Mouse (Mus musculus): ENCODE results near the gene Slc22a8. TPM values are rescaled to one million over a fixed set of nuclear protein-coding genes. Genes with fewer than 3 reads are reported as not detected.

Slc22a8 gene
- total RNA-seq (2021), result not detected
- long read RNA-seq, experiment 1, result 0 reads
- long read RNA-seq, experiment 2, result 0 reads

DNA sequence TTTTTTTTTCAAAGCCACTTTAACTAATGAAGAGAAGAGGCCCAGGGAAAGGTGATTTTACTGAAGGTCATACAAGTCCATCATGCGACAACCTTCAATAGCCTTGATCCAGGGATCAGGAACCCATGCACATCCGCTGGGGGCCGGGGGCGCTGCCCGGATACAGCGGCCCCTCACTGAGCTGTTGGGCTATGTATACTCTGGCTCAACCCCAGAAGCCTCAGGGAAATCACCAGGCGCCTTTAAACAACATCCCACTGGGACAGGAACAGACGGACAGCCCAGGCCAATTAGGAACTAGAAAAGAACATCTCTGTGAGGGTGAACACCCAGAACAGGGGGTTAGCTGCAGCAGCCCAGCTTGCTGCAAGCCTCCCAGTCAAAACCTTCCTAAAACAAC lies at the start of gene Slc22a8:
TSS of gene Slc22a8 (plus strand) at position 301 of the 400 bp plus-strand sequence.
- intact Hi-C loops (cut with DNase I), result no loop called here
- no peak for DNase-seq

DNA sequence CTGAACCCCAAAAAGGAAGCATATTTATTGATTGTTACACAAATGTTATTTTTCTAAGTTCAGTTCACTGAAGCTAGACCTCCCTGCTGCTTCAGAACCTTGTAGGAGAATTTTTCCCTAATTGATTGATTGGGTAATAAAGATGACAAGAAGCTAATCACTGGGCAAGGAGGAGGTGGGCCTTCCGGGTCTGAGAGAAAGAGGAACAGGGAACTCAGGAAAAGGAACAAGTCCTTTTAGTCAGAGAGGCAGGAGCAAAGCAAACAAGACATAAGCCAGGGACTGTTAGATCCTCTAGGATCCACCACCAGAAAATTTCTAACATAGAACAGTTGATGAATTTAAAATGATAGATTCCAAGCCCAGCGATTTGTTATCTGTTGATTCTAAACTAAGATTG lies 32.2 kb upstream of the Slc22a8 start:
- no peak for DNase-seq
- intact Hi-C loops (cut with DNase I), result no loop called here

DNA sequence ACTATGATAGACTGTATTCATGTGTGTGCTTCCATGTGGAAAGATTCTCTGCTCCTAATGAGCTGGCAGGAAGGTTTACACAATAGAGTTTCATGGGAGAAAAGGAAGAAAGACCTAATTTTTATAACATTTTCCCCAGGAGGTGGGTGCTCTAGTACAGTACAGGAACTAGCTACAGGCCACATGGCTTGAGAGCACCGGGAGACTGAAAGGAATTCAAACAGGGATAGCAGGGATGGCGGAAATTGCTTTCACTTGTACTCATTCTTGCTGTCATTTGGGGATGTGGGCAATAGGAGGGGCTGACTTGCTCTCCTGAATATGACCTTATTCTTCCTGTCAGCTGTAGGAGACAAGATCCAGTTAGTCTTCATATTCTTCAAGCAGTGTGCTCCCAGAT lies 27.0 kb upstream of the Slc22a8 start:
- DNase-seq, result no peak
- intact Hi-C loops (cut with DNase I), result no loop called here

DNA sequence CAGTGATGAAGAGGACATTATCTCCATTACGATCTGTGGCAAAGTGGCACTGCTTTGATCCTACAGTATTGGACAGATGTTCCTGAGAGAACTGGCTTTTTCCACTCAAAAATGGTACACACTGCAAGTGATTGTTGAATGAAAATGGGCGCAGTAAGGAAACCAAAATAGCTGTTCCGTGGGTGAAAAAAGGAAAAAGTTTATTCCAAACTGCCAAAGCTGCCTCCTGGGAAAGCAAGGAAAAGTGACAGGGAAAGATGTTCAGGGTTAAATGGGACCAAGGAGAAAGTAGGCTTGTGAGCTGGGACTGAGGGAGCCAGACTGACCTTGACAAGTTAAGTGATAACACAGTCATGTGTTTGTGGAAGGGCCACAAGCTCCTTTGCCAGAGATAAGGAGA lies 26.6 kb upstream of the Slc22a8 start:
- intact Hi-C loops (cut with DNase I), result no loop called here
- DNase-seq, result no peak

DNA sequence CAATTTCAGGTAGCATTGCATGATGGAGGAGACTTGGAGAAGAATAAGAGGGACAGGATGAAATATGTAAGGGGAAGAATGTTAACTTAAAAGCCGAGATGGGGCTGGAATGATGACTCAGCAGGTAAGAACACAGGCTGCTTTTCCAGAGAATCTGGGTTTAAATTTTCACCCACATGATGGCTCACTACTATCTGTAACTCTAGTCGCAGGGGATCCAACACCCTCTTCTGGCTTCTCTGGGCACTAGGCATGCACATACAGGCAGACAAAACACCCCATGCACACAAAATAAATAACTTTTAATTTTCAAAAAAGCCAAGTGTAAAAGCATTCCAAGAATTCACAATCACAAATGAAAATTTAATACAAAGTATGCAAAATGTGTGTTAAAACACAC lies 25.8 kb upstream of the Slc22a8 start:
- DNase-seq, result no peak
- intact Hi-C loops (cut with DNase I), result no loop called here

DNA sequence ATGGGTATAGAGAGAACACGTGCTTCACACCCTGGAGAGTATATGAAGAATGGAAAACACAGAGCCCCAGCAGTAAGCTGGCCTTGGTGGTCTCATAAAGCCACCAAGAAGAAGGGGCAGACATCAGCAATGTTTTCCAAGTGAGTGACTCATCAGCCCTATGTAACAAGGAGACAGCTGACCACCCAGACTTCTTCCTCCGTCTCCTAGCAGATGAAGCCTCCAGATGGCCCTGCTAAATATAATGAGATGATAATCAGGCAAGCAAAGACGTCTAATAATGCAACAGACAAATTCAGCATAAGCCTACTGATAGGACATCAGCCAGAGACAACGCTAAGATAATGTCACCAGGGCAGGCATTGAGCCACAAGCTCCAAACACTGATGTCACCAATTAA lies 25.1 kb upstream of the Slc22a8 start:
- no peak for DNase-seq
- intact Hi-C loops (cut with DNase I), result no loop called here

DNA sequence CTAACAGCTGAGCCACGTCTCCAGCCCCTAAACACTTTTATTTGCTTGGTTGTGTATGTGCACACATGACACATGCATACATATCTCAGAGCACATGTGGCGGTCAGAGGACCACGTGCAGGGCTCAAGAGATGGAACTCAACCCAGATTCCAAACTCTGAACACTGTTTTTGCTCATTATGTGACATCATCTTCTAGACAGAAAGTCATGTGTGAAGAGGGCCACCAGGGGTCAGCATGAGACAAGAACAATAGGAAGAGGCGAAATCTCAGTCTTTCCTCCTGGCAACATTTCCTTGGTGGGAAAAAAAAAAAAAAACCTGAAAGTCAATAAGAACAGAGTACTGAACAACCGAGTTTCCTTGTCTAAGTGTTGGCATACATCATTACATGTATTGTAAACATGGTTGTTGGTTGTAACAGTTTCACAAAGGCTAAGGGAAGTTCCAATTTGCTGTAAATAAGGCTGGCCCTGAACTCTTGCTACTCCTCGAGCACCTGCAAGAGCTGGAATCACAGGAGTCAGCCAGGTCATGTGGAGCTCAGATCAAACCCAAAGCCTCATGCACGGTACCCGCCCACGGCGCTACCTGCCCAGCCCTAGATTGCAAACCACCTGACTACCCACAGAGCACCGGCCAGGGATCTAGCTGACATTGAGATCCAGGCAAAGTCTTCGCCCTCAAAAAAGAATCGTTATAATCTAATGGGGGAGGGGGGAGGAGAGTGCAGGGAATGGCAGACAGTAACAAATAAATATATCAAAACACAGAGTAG lies 23.8 kb upstream of the Slc22a8 start:
- intact Hi-C loops (cut with DNase I), result no loop called here
- DNase-seq, result no peak

DNA sequence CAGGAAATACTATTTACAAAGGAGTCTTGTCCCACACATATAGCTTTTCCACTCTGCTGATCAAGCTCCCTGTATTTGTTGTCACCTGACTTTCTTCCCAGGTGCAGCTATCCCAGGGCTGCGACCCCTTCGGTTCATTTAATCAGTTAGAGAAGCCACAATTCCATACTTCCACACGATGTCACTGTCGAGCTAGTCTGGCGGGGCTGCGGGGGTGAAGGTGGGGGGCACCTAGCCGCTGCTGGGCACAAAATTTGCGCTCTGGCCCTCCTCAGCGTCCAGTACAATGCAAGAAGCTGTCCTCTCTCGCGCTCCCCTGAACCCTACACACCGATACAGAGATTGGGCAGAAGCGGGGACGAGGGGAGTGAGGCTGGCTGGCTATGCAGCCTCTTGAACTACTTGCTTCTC lies 21.6 kb upstream of the Slc22a8 start:
- intact Hi-C loops (cut with DNase I), result no loop called here
- no peak for DNase-seq

DNA sequence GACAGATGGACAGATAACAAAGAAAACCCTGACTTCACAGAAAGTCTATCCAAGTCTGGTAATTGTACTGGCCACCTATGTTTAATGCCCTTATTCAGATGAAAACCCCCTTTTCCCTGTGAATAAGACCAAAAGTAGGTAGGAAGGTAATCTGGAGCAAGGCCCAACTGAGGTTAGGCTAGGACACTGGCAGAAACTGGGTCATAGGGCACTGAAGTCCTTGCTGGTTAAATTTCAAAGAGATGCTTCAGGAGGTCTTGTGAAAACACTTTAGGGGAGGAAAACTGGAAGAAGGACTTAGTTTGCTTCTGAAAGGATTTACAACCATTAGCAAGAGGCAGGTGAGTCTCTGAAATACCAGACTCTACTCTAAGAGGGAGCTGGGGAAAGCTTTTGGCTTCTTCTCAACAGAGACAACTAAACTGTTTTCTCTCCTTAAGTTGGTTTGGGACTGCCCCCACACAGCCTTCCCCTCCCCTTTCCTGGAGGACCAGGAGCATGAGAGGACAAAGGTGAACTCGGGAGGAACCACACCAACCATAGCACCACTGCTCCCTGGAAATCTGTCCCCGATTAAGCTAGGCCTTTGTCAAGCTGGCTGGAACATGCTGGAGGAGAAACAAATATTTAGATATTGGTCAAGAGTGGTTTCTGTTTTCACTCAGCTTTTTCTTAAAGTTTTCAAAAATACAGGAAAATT lies 20.6 kb upstream of the Slc22a8 start:
- DNase-seq, result no peak
- intact Hi-C loops (cut with DNase I), result no loop called here

DNA sequence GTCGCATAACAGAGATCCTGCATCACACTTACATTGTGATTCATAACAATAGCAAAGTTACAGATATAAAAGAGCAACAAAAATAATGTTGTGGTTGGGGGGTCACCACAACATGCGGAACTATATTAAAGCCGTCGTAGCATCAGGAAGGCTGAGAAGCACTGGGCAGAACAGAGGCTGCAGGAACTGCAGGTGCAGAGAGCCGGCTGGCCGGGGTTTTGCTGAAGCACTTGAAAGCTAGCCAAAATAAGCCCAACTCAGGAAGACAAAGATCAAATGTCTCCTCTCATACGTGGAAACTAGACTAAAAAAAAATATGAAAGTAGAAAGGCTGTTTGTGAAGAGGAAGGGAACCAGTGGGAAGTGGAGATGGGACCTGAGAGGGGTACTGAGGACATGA lies 19.3 kb upstream of the Slc22a8 start:
- no peak for DNase-seq
- intact Hi-C loops (cut with DNase I), result no loop called here

DNA sequence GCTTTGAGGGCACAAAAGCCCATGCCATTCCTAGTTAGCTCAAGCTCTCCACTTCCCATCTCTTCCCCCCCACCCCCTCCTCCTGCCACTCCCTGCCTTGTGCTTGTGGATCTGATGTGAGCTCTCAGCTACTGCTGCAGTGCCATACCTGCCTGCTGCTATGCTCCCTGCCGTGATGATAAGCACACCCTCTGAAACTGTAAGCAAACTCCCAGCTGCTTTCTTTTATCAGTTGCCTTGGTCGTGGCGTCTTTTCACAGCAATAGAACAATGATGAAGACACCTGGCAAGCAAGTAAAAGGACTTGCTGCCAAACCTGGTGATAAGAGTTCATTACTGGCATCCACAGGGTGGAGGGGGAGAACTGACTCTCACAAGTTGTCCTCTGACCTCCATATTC lies 18.6 kb upstream of the Slc22a8 start:
- DNase-seq, result no peak
- intact Hi-C loops (cut with DNase I), result no loop called here

DNA sequence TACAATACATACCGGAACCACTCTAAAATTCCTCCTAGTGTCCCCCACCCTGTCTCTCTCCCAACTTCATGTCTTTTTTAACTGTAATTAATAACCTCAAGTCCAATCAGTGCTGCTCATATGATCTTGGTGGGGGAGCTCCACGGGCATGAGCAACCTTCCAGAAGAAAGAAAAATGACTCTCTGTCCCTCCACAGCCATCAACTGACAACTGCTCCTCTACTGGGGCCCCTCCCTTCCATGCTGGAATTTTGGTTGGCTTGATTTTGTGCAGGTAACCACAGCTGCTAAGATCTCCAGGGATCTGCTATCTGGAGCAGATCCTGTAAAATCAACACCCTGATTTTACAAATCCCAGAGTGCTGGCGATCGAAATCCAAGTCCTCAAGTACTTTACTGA lies 13.6 kb upstream of the Slc22a8 start:
- intact Hi-C loops (cut with DNase I), result no loop called here
- no peak for DNase-seq

DNA sequence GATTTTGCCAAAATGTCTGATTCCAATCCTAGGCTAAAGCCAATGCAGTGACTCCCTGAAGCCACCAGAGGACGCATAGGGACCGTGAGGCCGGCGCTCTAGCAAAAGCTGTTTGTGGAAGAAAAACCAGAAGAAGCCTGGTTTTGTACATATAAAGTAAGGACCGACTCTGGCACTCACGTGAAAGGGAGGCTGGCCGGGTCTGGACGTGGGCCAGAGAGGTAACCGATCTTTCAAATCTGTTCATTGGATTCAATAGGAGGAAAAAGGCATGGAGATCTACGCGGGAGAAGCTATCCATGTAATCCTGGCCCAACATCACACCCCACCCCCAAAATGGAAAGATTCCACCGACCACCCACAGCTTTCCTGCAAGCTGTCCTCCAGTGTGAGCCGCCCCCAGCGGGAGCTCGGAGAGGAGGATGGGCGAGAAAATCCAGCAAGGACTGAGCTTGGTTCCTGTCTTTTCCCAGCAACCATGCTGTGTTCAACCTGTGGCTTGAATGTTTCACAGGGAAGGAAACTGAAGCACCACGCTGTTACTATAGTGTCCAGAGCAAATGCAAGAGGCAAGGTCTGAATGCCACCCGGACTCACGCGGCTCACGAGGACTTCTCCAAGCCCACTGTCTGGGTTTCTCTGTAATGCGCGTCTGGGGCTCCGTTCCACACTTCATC lies 12.6 kb upstream of the Slc22a8 start:
- intact Hi-C loops (cut with DNase I), result loop anchor here (2.0 kb wide), 1 partner anchor 104 kb away; no protein-coding TSS in a partner anchor
- DNase-seq, result peak in 1 of 2 experiments; percentile 27

DNA sequence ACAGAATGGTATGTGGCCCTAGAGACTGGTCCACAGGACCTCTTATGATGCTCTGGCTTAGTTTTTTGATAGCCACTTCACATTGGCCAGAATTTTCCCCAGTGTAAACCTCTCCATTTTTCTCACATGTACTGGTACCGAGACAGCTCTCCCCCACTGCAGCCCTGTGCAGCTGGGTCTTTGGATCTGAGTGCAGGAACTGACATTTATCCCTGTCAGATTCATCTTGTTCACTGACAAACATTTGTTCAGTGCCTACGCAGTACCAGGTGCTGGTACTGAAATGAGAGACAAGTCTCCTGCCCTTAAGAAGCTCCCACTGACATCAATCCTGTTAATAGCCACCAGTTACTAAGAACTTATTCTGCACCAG lies 12.1 kb upstream of the Slc22a8 start:
- intact Hi-C loops (cut with DNase I), result loop anchor here (2.0 kb wide), 1 partner anchor 104 kb away; no protein-coding TSS in a partner anchor

DNA sequence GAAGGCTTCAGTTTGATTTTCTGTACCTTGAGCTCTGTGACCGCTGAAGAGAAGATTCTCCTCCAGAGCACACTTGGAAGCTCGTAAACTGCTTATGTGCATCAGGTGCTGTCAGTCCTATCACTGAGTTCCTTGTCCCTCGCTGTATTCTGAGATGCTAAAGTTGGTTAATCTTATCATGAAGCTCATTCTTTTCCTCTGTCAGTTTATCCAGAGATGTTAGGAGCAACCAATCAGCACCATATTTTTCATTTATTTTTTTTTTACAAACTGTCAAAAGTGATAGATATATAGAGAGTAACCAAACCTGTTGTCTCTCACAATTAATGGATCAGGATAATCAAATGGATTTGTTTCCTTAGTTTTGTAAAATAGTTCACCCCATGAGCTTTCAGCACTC lies 5.8 kb upstream of the Slc22a8 start:
- intact Hi-C loops (cut with DNase I), result no loop called here
- DNase-seq, result no peak

More for the DNA sequence above, 12.1 kb upstream of the Slc22a8 start:
- no peak for DNase-seq

DNA sequence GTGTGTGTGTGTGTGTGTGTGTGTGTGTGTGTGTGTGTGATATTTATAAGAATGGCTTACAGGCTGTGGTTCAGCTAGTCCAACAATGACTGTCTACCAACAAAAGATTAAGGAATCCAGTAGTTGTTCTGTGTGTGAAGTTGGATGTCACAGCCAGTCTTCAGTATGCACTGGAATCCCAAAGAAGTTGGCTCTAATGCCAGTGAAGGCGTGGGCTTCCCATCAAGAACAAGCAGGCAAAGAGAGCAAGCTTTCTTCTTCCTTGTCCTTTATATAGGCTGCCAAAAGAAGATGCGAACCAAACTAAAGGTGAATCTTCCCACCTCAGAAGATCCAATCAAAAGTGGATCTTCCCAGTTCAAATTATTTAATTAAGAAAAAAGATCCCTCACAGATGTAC lies 5.2 kb upstream of the Slc22a8 start:
- no peak for DNase-seq
- intact Hi-C loops (cut with DNase I), result no loop called here

DNA sequence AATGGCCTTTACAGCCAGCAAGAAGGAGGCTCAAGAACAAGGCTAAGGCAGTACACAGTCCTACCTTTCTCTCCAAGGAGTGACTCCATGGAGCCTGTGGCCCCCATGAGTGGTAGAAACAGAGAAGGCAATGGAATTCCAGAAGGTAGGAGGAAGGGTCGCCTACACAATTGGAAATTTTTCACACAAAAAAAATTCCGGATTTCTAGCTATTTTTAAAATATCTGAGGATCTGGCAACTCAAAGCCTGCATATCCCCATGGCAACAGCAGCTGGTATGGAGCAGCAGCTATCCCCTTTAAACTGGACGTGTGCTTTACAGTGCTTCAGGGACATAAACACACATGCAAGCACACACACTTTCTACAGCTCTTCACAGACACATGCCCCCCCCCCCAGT lies 4.7 kb upstream of the Slc22a8 start:
- intact Hi-C loops (cut with DNase I), result no loop called here

DNA sequence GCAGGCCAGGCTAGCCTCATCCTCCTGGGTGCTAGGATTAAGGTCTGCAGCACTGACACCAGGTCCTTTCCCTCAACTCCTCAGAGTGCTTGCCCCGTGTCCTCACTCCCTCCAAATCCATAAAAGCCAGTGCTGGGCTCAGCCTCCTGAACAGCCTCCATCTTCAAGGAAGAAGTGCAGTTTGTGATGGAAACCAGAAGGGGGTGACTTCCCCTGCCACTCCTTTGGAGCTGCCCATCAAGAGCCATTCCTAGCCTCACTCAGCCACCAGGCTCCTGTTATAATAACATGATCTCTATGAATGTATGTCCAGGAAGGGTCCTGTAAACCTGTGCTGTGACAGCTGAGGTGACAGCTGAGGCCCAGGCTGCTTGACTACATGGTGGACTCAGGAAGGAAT lies 3.7 kb upstream of the Slc22a8 start:
- DNase-seq, result no peak
- intact Hi-C loops (cut with DNase I), result no loop called here

More for the DNA sequence above, 4.7 kb upstream of the Slc22a8 start:
- no peak for DNase-seq

DNA sequence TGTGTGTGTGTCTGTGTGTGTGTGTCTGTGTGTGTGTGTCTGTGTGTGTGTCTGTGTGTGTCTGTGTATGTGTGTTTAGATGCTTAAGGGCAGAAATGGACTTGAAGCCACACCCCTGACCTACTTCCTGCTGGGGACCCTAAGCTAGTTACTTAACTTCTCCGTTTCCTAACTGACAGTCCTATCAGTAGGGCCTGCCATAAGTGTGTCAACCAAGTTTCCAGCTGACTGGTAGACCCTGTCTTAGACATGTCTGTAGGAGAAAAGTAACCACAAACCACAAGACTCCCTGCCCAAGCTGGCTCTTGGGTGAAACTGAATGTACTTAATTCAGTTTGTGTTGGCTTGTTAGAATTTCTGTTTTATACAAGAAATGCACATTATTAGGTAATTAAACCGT lies 1.1 kb downstream of the Slc22a8 start:
- no peak for DNase-seq
- intact Hi-C loops (cut with DNase I), result no loop called here

DNA sequence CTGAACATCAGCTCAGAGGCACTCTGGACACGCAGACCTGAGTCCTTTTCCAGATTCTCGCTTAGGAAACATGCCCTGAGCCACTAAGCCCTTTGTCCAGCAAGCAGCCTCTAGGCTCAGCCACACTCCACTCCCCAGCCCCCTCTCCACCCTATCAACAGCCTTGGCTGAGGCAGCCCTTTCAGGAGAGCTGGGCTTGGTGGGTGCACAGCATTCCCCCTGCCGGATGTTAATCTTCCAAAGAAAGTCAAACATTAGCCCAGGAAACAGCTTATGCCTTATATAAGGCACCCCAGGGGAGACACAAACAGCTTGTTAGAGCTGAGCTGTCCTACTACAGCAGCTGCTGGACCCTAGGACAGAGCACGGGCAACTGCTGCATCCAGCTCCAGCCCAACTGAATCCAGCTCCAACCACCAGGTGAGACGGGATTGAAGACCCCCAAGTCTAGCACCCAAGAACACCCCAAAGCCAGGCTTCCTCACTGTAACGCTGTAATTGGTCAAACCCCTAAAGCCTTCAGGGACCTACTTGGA lies 1.9 kb downstream of the Slc22a8 start:
- DNase-seq, result no peak
- intact Hi-C loops (cut with DNase I), result no loop called here

DNA sequence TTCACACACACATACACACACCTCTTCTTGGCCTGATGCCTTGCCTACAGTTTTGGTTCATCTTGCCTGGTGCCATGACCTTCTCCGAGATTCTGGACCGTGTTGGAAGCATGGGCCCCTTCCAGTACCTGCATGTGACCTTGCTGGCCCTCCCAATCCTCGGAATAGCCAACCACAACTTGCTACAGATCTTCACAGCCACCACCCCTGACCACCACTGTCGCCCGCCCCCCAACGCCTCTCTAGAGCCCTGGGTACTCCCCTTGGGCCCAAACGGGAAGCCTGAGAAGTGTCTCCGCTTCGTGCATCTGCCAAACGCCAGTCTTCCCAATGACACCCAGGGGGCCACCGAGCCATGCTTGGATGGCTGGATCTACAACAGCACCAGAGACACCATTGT lies 2.8 kb downstream of the Slc22a8 start:
- intact Hi-C loops (cut with DNase I), result no loop called here
- DNase-seq, result no peak
